Mouse (Mus musculus): ENCODE measurements around the gene Slc17a3. TPM values are rescaled to one million over a fixed set of nuclear protein-coding genes. Genes with fewer than 3 reads are reported as not detected.

The Slc17a3 gene
- polyA plus RNA-seq, 1 experiment from 2014 or later, result 4.0 TPM

DNA sequence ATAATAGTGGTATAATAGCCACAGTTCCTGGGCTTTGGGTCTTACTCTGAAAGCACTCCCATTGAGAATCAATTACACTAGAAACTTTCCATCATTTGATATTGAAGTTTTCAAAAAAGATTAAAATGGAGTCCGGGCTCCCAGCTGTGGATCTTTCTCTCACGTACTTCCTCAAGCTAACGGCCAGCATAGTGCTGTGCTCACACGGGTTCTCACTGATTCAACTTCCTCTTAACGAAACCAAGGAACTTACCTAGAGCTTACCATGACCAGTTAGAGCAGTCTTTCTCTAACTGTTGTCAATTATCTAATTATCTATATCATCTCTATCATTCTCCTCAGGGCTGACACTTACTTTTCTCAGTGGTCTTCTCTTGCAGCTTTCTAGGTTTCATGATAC is 40.4 kb downstream of the Slc17a3 start:
- Histone ChIP-seq H3K27ac (no peak overlapping the region), H3K4me3 (replicated peaks) (no peak overlapping the region), H3K4me2 (no peak overlapping the region), H3K27me3 (no peaks in the 10 kb centered on the region), H3K36me3 (no peaks in the 10 kb centered on the region), H3K9ac (no peak overlapping the region), H3K4me1 (no peaks in the 10 kb centered on the region), H3K9me3 (replicated peaks) (no peaks in the 10 kb centered on the region)
- WGBS, result 84% methylated on average over 5 of the region's 5 CpGs
- ATAC-seq (replicated peaks; ENCODE audit: low FRiP score), result no peak

DNA sequence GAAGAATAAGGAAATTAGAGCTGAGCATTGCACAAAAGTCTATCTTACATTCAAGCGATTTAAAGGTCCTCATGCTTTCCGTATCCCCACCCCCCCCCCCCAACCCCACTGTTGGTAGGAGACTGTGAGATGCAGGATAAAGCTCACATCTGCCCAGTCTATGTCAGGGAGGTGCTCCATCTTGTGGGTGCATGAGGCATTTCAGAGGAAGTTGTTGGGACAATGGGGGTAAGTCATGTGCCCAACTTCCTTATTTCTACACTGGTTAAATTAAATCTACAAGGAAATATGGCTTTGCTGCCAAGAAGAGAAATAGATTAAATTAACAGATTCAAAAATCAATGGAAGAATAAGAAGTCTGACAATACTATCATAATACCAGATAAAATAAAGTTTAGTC is 46.3 kb downstream of the Slc17a3 start:
- no peak overlapping the region for H3K4me2 ChIP-seq
- ATAC-seq (replicated peaks; ENCODE audit: low FRiP score), result no peak
- no peaks in the 10 kb centered on the region for H3K27me3 ChIP-seq
- H3K27ac ChIP-seq, result no peak overlapping the region
- no peaks in the 10 kb centered on the region for H3K9me3 ChIP-seq (replicated peaks)
- H3K9ac ChIP-seq, result no peak overlapping the region
- 44% methylated on average over 2 of the region's 2 CpGs for WGBS
- no peaks in the 10 kb centered on the region for H3K36me3 ChIP-seq
- H3K4me3 ChIP-seq (replicated peaks), result no peak overlapping the region
- peaks cover 6% of the 10 kb centered on the region; the same call in 1 of the 2 replicates for H3K4me1 ChIP-seq

DNA sequence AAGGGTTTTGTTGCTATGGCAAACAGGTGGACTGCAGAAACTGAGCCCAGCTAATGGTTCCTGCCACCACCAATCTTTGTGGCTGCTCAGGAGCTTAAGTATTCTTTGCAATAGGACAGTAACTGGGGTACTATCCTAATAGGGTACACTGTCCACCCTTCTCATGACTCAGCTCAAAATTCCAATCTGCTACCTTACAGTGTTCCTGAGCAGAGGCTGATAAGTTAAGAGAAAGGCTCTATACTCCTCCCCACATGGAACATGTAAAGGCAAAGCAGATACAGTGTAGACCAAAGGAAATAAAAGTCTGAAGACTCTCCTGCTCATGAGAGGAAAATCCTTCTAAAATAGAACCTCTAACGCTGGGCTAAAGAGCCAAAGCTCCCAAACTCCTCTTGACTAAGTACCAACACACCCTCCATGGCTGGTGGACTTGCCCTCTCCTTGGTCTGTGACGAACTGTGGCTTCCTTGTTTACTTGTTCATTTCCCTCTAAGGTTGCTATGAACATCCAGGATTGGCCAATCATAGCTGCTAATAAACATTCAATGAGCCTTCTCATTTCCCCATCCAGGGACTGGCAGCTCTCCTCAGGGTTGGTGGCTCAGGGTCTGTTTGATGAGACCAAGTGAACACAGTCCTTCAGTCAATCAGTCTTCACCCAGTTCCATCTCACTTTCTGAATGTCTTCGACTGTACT is 47.9 kb downstream of the Slc17a3 start:
- no peak overlapping the region for H3K27ac ChIP-seq
- no peaks in the 10 kb centered on the region for H3K9me3 ChIP-seq (replicated peaks)
- H3K4me3 ChIP-seq (replicated peaks), result no peak overlapping the region
- H3K4me1 ChIP-seq, result peaks cover 6% of the 10 kb centered on the region; the same call in 1 of the 2 replicates
- no peak overlapping the region for H3K4me2 ChIP-seq
- no peaks in the 10 kb centered on the region for H3K27me3 ChIP-seq
- no peaks in the 10 kb centered on the region for H3K36me3 ChIP-seq
- no peak for ATAC-seq (replicated peaks; ENCODE audit: low FRiP score)
- H3K9ac ChIP-seq, result no peak overlapping the region
- 84% methylated on average over 3 of the region's 3 CpGs for WGBS

DNA sequence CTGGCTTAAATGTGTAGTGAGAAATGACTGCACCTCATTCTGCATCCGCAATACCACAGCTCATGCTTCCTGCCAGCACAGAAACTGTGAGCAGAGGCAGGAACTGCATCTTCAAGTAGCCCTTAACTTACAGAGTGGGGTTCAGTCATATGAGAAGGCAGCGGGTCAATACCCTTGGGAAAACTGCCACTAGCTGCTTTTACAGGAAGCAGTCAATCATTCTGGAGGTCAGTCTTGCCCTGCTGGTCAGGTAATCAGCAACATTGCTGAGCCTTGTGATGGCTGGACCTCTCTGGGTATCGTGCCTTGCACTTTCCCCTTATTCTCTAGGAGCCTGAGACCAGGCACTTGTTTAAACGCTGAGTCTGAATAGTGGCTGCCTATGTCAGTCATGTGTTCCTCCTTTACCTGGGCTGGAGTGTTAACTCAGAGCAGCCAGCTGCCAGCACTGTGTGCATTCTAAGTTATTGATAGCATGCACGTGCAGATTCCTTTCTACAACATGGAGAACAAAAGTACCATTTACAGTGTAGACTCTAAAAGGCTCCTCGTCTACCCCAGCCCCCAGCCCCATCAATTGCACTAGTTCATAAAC is 49.9 kb downstream of the Slc17a3 start:
- Histone ChIP-seq H3K9ac (no peak overlapping the region), H3K9me3 (replicated peaks) (no peaks in the 10 kb centered on the region), H3K4me3 (replicated peaks) (no peak overlapping the region), H3K27me3 (no peaks in the 10 kb centered on the region), H3K4me1 (peaks cover 6% of the 10 kb centered on the region; the same call in 1 of the 2 replicates), H3K4me2 (no peak overlapping the region), H3K36me3 (no peaks in the 10 kb centered on the region), H3K27ac (no peak overlapping the region)
- ATAC-seq (replicated peaks; ENCODE audit: low FRiP score), result no peak
- 35% methylated on average over 6 of the region's 6 CpGs for WGBS

DNA sequence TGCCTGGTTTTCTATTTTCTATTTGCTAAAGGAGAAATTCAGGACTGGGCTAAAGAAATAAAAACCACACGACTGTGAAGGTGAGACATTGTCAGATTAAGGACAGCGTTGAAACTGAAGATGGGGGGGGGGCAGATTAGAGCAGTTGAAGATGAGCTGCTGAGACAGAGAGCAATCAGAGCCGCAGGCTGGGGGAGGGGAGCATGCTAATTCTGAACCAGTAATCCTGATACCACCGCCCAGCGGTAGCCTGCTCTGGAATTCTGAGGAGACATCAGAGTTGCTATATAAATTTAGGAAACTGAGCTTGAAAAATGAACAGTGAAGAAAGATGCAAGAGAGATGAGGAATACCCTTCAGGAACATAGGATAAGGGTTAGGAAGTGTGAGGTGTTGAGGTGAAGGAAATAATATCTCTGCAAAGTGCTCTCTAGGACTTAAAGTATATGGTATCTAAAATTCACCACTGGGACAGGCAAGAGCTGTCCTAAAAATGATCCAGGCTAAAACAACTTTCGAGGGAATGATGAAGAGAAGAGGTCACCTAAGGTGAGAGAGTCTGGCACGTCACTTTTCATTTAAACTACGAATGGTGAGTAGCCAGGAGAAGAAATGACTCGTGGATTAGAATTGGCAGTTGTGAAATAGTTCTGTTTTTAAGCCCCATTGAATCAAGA is 53.5 kb downstream of the Slc17a3 start:
- Histone ChIP-seq H3K36me3 (no peaks in the 10 kb centered on the region), H3K4me1 (peaks cover 7% of the 10 kb centered on the region; the same call in 1 of the 2 replicates), H3K27ac (no peak overlapping the region), H3K4me2 (no peak overlapping the region), H3K27me3 (no peaks in the 10 kb centered on the region), H3K9me3 (replicated peaks) (no peaks in the 10 kb centered on the region), H3K4me3 (replicated peaks) (no peak overlapping the region), H3K9ac (no peak overlapping the region)
- ATAC-seq (replicated peaks; ENCODE audit: low FRiP score), result no peak
- 43% methylated on average over 9 of the region's 9 CpGs for WGBS

DNA sequence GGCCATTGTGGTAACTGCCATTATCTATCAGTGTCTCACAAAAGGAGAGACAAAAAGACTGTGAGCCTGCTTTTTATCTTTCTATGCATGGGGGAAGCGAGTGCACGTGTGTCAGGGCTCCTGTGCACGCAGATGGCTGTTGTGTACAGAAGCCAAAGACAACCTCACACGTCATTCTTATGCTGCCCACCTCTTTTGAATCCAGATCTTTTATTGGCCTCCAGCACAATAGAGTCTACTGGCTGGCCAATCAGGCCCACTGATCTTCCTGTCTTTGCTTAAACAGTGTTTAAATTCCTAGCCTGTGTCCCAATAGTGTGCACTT is 54.0 kb downstream of the Slc17a3 start:
- Histone ChIP-seq H3K4me1 (peaks cover 12% of the 10 kb centered on the region), H3K36me3 (no peaks in the 10 kb centered on the region), H3K9ac (no peak overlapping the region), H3K4me3 (replicated peaks) (no peak overlapping the region), H3K27ac (no peak overlapping the region), H3K4me2 (no peak overlapping the region), H3K27me3 (no peaks in the 10 kb centered on the region), H3K9me3 (replicated peaks) (no peaks in the 10 kb centered on the region)
- no peak for ATAC-seq (replicated peaks; ENCODE audit: low FRiP score)
- 75% methylated on average over 4 of the region's 4 CpGs for WGBS

DNA sequence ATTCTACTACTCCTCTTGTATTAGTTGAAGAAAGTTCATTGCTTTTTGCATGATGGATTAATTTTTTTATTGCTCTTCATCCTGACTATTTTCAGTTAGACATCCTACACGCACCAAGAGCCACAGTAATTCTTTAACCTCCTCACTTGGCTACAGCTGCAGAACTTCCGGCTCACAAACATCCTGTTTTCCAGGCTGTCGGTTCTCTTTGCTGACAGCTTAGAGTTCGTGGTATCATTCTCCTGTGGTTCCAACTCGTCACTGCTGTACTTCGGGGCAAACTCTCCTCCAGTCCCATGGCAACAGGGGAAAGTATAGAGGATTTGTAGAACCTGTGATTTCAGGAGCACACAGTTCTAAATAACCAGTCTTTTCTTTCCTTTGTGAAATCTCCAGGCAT is 59.0 kb downstream of the Slc17a3 start:
- H3K4me1 ChIP-seq, result peaks cover 10% of the 10 kb centered on the region; the same call in 1 of the 2 replicates
- peak overlapping the region; percentile 37; the same call in 1 of the 2 replicates for H3K27ac ChIP-seq
- no peak for ATAC-seq (replicated peaks; ENCODE audit: low FRiP score)
- H3K4me2 ChIP-seq, result no peak overlapping the region
- no peaks in the 10 kb centered on the region for H3K9me3 ChIP-seq (replicated peaks)
- no peak overlapping the region for H3K4me3 ChIP-seq (replicated peaks)
- no peaks in the 10 kb centered on the region for H3K36me3 ChIP-seq
- H3K27me3 ChIP-seq, result no peaks in the 10 kb centered on the region
- WGBS, result 10% methylated on average over 6 of the region's 6 CpGs
- H3K9ac ChIP-seq, result no peak overlapping the region

DNA sequence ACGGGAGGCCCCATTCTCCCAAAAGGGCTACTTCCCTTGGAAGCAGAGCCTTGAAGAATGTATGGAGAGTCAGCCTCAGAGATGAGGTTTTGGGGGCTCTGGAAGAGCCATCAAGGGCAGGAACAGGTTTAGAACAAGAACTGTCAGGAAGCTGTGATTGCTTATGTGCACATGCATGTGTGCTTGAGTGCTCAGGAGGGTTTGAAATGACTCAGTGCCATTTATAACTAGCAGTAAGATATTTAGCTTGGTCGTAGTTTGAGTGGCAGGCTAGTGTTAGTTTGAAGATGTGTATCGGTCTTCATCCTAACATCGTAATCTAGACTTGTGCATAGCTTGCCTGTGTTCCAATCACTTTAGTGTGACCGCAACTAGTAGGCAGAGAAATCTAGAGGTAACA is 67.7 kb downstream of the Slc17a3 start:
- H3K27me3 ChIP-seq, result no peaks in the 10 kb centered on the region
- no peaks in the 10 kb centered on the region for H3K4me1 ChIP-seq
- no peak overlapping the region for H3K4me2 ChIP-seq
- no peak overlapping the region for H3K4me3 ChIP-seq (replicated peaks)
- H3K9me3 ChIP-seq (replicated peaks), result no peaks in the 10 kb centered on the region
- H3K27ac ChIP-seq, result no peak overlapping the region
- 92% methylated on average over 5 of the region's 5 CpGs for WGBS
- no peak overlapping the region for H3K9ac ChIP-seq
- no peak for ATAC-seq (replicated peaks; ENCODE audit: low FRiP score)
- no peaks in the 10 kb centered on the region for H3K36me3 ChIP-seq

DNA sequence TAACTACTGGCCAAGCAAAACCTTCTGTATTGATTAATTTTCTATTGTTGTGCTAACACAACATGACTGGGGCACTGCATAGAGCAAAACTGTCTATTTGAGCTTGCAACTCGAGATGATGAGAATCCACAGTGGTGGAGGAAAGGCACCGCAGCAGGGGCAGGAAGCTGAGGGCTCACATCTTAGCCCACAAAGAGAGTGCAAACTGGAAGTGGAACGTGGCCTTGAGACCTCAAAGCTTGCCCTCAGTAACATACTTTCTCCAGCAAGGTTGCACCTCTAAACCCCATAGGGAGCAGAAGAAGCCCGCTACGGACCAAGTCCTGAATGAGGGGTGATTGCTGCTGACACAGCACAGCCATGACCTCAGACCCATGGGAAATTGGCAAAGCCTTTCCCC is 70.9 kb downstream of the Slc17a3 start:
- H3K4me3 ChIP-seq (replicated peaks), result no peak overlapping the region
- ATAC-seq (replicated peaks; ENCODE audit: low FRiP score), result no peak
- no peak overlapping the region for H3K27ac ChIP-seq
- H3K36me3 ChIP-seq, result no peaks in the 10 kb centered on the region
- no peak overlapping the region for H3K4me2 ChIP-seq
- H3K9ac ChIP-seq, result no peak overlapping the region
- WGBS, result 74% methylated on average over 5 of the region's 5 CpGs
- peaks cover 22% of the 10 kb centered on the region for H3K4me1 ChIP-seq
- H3K27me3 ChIP-seq, result no peaks in the 10 kb centered on the region
- no peaks in the 10 kb centered on the region for H3K9me3 ChIP-seq (replicated peaks)

Other genes with a start within 250 kb of the Slc17a3 start
- gene Hist1h2be, start 218.3 kb upstream of the Slc17a3 start, polyA plus RNA-seq (2015; fragmentation: Nextera tagmentation; extraction: Ambion mirVana), result 3.1 and 3.7 TPM in 2 replicates
- gene Hist1h1e, start 216.9 kb upstream of the Slc17a3 start, polyA plus RNA-seq (2015; fragmentation: Nextera tagmentation; extraction: Ambion mirVana), result 19.7 and 21.1 TPM in 2 replicates
- 1.3 and 1.5 TPM in 2 replicates for gene Hist1h2ac, start 155.5 kb upstream of the Slc17a3 start, polyA plus RNA-seq (2015; fragmentation: Nextera tagmentation; extraction: Ambion mirVana)
- 65.3 and 71.8 TPM in 2 replicates for gene Hist1h2bc, start 155.2 kb upstream of the Slc17a3 start, polyA plus RNA-seq (2015; fragmentation: Nextera tagmentation; extraction: Ambion mirVana)
- 0.31 TPM in 1 of 2 replicates, not detected in the other for gene Hist1h1t, start 143.6 kb upstream of the Slc17a3 start, polyA plus RNA-seq (2015; fragmentation: Nextera tagmentation; extraction: Ambion mirVana)
- 7.5 and 8.5 TPM in 2 replicates for gene Hist1h4c, start 141.0 kb upstream of the Slc17a3 start, polyA plus RNA-seq (2015; fragmentation: Nextera tagmentation; extraction: Ambion mirVana)
- gene Hfe, start 128.6 kb upstream of the Slc17a3 start, polyA plus RNA-seq (2015; fragmentation: Nextera tagmentation; extraction: Ambion mirVana), result 6.4 and 7.7 TPM in 2 replicates
- 24.1 and 27.2 TPM in 2 replicates for gene Hist1h1c, start 100.6 kb upstream of the Slc17a3 start, polyA plus RNA-seq (2015; fragmentation: Nextera tagmentation; extraction: Ambion mirVana)
- gene Hist1h3c, start 93.8 kb upstream of the Slc17a3 start, polyA plus RNA-seq (2015; fragmentation: Nextera tagmentation; extraction: Ambion mirVana), result 12.6 and 13.5 TPM in 2 replicates
- 3.8 and 4.5 TPM in 2 replicates for gene Hist1h2bb, start 92.7 kb upstream of the Slc17a3 start, polyA plus RNA-seq (2015; fragmentation: Nextera tagmentation; extraction: Ambion mirVana)
- gene Hist1h2ab, start 88.3 kb upstream of the Slc17a3 start, polyA plus RNA-seq (2015; fragmentation: Nextera tagmentation; extraction: Ambion mirVana), result 39.2 and 44.8 TPM in 2 replicates
- 10.8 and 11.3 TPM in 2 replicates for gene Hist1h3b, start 87.2 kb upstream of the Slc17a3 start, polyA plus RNA-seq (2015; fragmentation: Nextera tagmentation; extraction: Ambion mirVana)
- gene Hist1h4b, start 82.4 kb upstream of the Slc17a3 start, polyA plus RNA-seq (2015; fragmentation: Nextera tagmentation; extraction: Ambion mirVana), result 5.4 and 6.4 TPM in 2 replicates
- gene Hist1h4a, start 78.2 kb upstream of the Slc17a3 start, polyA plus RNA-seq (2015; fragmentation: Nextera tagmentation; extraction: Ambion mirVana), result 0.35 TPM in 1 of 2 replicates, not detected in the other
- gene Hist1h3a, start 77.0 kb upstream of the Slc17a3 start, polyA plus RNA-seq (2015; fragmentation: Nextera tagmentation; extraction: Ambion mirVana), result 8.0 and 9.4 TPM in 2 replicates
- 2.3 and 3.1 TPM in 2 replicates for gene Hist1h1a, start 75.8 kb upstream of the Slc17a3 start, polyA plus RNA-seq (2015; fragmentation: Nextera tagmentation; extraction: Ambion mirVana)
- gene Trim38, start 69.5 kb upstream of the Slc17a3 start, polyA plus RNA-seq (2015; fragmentation: Nextera tagmentation; extraction: Ambion mirVana), result not detected in 2 replicates
- gene Slc17a2, start 32.4 kb upstream of the Slc17a3 start, polyA plus RNA-seq (2015; fragmentation: Nextera tagmentation; extraction: Ambion mirVana), result 0.10 and 0.12 TPM in 2 replicates
- 9.3 TPM in 2 replicates for gene Slc17a1, start 28.3 kb downstream of the Slc17a3 start, polyA plus RNA-seq (2015; fragmentation: Nextera tagmentation; extraction: Ambion mirVana)
- 2.7 and 2.9 TPM in 2 replicates for gene Slc17a4, start 75.6 kb downstream of the Slc17a3 start, polyA plus RNA-seq (2015; fragmentation: Nextera tagmentation; extraction: Ambion mirVana)
- not detected in 2 replicates for gene Hist1h2ba, start 94.7 kb downstream of the Slc17a3 start, polyA plus RNA-seq (2015; fragmentation: Nextera tagmentation; extraction: Ambion mirVana)
- gene Hist1h2aa, start 95.0 kb downstream of the Slc17a3 start, polyA plus RNA-seq (2015; fragmentation: Nextera tagmentation; extraction: Ambion mirVana), result not detected in 2 replicates
- gene Scgn, start 151.8 kb downstream of the Slc17a3 start, polyA plus RNA-seq (2015; fragmentation: Nextera tagmentation; extraction: Ambion mirVana), result 0.23 and 0.60 TPM in 2 replicates